Mouse (Mus musculus) hindlimb bud, embryonic 11.5 days (tissue): ENCODE data around the gene Bcar3.

Source experiments
- DNase-seq: peaks from one replicate; pipeline ENCODE4 v3.0.0-alpha.2; 2012; ENCODE audit warnings: low read depth, low spot score; ENCODE audit errors: extremely low spot score

Gene Bcar3

DNA sequence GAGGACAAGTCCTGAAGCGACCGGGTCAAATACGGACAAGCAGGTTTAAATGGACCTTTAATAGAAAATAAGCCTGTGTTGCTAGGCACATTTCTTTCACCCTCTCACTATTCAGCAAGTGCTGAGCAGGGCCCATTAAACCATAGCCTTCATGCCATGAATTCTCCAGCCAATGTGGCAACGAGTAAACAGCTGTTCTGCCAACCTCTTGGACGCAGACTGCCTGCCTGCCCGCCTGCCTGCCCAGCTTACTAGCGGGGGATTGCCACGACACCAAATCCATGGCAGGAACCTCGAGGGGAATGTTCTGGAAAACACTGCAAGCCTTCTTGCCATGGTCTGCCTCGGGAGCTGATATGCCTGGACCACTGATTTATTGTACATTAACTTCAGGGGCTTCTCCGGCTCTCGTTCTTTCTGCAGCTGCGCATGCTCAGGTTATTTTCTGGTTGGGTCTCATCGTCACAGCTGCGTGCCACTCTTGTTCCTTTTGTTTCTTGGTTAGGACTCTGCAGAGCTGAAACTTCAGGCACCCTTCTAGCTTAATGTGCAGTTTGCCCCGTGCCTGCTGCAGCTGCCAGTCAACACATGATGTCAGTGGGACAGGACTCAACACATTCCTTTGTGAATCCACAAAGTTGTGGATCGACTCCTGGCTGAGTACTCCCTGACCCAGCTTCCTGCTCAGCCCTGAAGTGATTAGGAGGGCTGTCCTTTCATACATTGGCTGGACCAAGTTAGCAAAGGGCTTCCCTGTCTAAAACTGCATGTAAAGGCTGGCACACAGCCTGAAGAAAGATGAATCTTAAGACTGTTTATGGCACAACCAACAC lies 120.0 kb downstream of the Bcar3 start:
- DNase-seq: no peak

DNA sequence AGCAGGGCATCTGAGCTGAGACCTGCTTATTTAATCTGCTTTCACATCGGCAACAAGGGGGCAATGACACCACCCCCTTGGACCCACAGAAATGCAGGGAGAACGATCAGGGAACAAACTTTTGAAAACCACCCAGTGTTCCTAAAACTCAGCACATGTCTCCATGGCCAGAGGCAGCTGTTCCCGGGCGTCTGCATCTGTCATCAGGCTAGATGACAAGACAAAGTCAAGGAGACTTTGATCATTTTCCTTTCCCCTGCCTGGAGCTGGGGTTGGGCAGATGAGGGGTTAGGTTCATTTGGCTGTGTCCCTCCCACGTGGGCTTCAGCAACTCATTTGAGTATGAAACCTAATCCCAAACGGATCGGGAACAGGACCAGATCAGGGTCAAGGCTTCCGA lies 120.9 kb downstream of the Bcar3 start:
- no peak for DNase-seq

DNA sequence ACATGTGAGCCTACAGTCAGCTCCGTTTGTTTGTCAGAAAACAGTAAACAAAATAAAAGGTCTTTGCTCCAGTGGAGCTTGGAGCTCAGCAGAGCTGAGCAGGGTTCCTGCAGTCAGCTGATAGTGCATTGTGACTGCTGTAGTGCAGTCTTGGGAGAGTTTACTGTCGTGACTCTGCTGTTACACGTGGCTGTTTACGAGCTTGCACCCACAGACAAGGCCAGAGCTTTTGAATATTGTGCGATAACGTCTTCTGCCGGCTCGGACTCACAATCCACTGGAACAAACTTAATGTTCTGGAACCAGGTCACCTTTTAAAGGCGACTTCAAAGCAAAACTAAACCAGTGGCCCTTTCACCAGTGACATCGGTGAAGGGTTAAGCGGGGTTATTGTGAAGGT lies 123.5 kb downstream of the Bcar3 start:
- no peak for DNase-seq

DNA sequence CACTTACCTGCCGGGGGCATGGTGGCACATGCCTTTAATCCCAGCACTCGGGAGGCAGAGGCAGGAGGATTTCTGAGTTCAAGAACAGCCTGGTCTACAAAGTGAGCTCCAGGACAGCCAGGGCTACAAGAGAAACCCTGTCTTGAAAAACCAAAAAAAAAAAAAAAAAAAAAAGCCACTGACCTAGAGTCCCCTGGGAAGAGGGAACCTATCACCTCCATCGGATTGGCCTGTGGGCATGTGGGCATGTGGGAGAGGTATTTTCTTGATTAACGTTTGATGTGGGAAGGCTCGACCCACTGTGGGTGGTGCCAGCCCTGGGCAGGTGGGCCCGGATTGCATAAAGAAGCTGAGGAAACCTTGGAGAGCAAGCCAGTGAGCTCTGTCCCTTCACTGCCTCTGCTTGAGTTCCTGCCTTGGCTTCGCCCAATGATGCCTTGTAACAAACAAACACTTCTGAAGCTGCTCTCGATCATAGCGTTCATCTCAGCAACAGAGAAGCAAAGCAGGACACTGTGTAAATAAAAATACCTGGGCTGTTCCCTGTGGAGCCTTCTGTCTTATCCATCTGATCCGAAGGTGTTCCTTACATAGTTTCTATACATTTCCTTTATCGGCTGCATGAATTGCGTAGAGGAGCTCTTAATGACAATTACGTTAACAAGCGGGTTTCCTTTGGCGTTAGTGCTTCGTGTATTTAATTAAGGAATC lies 124.8 kb downstream of the Bcar3 start:
- no peak for DNase-seq

DNA sequence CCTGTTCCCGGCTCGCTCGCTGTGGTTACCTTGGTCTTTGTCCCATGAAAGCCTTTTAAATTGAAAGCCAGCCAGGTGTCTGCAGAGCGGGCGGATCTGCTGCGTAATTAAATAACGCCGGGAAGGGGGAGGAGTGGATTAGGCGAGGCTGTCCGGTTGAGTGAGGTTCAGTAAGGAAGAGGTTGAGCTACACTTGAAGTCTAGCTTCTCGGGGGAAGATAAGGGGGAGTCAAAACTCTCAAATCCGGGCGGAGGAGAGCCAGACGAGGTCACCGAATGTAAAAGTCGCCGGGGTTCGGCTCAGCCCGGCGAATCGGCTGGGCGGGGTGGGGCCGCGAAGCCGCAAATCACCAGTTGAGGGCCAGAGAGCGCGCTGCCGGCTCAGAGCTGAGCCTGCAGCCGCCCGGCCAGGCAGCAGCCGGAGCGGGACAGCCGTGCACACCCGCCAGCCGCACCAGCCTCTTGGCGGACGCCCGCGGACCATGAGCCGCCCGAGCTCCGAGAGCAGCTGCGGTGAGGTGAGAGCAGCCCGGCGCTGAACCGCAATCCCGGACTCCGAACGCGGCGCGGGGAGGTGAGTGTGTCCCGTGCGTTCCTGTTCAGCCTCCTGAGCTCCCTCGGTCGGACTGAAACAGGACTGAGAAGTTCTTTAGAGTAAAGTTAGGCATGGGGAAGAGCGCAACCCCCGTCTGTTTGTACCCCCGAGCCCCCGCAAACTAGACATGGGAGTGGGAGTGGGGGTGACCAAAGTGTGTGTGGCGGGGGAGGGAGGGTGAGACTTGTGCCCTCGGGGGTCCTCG lies 125.9 kb downstream of the Bcar3 start:
- no peak for DNase-seq

DNA sequence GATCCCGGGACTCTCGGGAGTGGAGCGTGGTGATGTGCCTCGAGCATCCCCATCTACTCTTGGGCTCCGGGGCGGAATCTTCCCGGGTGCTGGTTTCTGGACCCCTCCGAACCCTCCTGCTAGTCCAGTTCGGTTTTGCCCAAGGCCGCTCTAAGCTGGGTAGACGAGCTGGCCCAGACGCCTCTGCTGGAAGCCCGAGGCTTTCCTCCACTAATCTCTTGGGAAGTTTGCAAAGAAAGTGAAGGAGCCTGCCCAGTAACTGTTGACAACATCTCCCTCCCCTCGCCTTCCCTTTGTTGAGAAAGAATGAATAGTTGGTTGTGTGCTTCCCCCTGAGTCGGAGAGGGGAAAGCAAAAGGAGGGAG lies 126.5 kb downstream of the Bcar3 start:
- DNase-seq: no peak

DNA sequence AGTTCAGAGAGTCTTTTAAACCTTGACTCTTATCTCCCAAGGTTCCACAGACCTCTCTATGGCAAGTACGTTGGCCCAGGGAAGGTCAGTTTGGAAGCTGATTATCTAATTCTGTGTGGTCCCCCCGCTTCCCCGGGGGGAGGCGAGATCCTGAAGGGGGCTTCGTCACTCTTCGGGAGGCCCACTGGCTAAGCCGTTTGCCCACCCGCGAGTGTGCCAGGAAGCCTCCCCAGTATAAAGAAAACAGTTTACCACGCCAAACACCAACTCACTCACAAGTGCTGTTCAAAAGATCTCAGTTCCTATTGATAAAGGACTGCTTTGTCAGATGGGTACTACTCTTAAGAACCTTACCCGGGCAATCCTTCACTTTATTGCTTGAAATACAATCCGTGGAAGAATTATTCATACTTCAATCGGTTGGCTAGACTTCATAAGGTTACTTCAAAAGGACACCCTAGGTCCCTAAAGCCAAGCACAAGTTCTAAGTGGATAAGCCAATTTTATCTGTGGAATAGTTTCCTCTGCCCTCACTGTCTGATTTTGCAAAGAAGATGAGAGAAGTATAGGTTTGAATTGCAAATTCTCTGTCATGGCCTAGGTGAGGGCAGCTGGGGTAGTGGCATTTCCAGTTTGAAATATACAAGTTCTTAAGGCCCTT lies 127.2 kb downstream of the Bcar3 start:
- no peak for DNase-seq

DNA sequence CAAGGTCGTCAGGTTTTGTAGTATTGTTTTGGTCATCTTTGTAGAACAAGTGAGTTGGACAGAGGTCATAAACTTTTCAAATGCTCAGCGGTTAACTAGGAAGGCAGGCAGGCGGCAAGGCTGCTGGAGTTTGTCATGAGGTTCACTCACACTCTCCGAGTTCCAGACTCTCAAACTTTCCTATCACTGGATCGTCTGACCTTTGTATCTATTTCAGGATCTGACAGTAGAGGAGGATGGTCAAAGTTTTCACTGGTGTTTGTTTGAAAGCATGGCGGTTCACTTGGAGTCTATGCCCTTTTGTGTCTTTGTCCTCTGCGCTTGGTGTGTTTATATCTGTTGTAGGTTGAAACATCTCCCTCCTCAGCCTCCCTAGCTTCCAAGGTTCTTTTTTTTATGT lies 127.9 kb downstream of the Bcar3 start:
- DNase-seq: no peak

DNA sequence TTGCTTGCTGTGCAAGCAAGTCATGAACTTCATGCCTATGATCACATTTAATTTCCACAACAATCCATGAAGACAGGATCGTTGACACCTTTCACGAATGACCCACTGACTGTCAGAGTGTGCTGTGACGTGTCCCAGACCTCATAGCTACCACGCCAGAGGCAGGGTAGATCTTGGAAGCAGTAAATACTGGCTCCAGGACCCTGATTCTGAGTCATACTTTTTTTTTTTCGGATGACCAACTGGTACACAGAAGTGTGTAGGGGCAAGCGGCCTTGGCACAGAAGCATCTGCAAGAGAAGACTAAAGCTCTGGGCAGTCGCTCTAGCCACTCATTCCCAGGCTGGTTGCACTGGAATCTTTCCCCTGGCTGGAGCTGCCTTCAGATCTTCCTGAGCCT lies 128.3 kb downstream of the Bcar3 start:
- no peak for DNase-seq

DNA sequence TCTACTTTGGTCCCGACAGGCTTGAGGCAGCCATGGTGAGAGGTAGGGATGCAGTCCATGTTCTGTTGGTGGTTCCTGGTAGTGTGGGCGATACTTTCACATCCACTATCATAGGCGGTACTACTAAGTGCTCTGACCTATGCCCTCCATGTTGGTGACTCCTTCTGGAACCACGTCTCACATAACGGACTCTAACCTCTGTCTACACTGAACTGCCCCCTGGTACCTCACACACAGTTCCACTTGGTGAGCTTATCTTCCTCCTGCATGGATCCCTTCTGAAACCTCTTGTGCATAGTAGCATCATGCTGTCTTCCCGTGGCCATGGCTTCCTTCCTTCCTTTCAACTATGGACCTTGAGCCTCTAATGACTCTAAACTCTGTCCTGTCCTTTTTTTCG lies 129.7 kb downstream of the Bcar3 start:
- no peak for DNase-seq

DNA sequence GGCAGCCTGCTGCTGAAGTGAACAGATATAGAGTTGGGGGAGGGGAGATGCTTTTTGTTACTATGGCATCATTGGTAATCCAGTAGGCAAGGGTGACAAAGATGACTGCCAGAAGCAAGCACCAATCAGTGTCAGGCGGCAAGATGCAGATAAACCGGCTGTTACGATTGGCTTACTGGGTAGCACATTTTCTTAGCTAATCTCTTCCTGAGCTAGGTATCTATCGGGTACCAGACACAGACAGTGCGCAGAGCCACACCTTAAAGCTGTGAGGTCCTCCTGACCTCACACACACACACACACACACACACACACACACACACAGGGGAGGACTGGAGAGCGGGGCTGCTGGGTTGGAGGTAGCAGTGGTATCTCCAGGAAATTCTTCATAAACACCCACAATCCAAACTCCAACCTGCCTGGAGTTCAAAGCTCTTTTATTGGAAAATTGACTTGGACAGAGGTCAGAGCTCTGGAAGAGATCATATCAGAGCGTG lies 134.4 kb downstream of the Bcar3 start:
- no peak for DNase-seq

DNA sequence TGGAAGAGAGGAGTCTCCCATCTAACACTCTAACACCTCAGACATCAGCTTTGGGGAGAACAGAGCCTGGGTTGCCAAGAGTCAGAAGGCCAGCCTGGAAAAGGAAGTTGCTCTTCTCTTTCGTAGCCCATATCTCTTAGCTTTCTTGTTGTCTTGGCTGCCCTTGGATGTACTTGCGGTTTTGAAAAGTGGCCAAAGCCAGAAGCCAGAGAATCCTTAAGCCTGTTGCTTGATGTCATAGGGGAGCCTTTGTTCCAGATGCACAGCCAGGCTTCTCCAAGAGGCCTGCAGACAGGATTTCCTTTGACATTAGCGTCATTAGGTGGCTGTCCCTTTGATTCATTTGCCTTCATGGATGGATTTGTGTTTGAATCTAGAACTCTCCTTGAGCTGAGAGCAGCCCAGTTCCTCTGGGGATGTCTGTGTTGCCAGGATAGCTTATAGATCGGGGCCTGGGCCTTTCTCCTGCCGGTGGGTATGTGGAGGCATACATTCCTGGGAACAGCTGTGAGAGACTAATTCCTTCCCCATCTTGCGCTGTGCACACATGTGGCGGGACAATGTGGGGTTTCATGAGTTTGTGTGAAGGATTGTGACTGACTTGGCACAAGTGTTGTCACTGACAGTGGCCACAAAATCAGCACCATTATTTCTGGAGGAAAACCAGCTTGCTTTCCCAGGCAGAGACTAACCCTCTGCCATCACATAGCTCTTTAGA lies 137.0 kb downstream of the Bcar3 start:
- DNase-seq: no peak

DNA sequence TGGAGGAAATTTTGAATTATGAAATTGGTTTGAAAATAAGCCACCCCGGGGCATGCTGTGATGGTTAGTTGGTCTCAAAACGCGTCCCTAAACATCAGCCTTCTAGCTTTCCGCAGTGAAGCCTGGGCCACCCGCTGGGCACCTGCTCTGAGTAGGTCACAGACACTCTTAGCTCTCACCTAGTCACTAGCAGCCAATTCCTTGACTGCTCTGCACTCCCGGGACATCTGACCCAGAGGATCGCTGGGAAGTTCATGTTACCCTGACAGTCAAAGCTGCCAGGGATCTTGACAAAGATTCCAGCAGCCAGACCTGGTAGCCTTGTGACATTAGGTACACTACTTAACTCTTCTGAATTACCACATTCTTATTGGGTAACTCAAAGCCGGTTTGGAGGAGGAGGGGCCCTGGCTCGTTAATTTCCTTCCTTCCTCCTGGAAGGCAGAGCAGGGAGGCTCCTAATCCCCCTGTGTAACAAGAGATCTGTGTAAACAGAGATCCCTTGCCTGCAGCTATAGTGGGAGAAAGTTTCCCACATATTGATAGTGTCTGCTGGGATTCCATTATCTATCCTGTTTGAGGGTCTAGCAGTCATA lies 139.0 kb downstream of the Bcar3 start:
- DNase-seq: no peak

DNA sequence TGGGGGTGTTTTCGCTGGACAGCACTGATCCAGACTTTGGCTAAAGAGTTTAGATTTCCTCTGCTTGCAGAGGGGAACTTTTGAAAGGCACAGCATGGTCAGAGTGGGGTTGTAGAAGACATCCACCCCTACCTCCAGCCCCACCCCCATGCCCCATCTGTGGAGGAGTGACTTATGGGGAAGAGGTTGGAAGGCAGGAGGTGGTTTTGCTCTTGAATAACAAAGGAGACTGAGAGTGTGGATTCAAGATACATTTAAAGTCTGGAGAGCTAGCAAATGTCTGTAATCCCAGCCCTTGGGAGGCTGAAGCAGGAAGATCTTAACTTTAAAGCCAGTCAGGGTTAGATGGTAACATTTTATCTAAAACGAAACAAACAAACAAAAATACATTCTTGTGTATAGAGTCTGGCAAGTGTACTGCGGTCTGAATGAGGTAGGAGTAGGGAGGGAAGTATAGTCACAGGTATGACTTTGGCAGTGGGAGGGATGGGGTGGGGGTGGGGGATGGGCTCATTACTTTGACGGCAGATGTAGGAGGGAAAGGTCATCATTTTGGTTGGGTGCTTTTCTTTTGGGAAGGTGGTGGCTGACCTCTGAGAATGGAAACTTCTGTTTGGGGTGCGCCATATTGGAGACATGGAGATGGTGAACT lies 140.2 kb downstream of the Bcar3 start:
- no peak for DNase-seq

DNA sequence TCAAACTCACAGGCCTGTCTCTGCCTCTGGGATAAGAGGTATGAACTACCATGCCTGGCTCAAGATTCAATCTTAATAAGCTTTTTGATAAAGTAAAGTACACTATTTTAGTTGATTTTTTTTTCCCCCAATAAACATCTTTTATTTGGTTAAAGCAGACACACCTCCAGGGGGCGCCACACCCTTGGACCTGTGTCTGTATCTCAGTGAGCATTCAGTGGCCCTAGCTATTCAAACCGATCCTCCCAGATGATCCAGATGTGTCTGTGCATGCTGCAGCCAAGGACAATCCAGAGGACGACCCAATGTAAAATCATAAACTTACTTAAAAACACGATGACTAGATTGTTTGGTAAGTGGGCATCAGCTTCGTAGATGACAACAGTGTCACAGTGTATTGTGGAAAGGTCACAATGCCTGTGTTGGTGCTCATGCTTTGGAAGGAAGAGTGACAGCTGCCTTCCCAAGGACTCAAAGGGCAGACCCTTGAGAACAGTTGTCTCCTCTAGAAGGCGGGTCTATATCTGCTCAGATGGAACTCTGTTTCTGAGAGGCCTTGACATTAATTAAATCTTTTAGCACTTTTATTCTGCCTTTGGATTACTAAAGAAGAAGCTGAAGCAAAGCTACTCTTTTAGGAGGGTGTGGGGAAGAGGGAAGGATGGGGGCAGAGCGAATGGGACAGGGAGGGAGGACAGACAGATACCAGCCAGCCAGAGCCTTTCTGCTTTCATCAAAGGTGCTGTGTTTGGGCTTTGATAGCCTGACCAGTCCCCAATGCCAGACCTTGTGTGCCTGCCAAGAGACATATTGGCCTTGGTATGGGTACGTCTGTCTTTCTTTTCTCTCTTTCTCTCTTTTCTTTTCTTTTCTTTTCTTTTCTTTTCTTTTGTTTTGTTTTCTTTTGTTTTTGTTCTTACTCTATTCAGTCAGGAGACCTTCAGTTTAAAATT lies 141.3 kb downstream of the Bcar3 start:
- no peak for DNase-seq

DNA sequence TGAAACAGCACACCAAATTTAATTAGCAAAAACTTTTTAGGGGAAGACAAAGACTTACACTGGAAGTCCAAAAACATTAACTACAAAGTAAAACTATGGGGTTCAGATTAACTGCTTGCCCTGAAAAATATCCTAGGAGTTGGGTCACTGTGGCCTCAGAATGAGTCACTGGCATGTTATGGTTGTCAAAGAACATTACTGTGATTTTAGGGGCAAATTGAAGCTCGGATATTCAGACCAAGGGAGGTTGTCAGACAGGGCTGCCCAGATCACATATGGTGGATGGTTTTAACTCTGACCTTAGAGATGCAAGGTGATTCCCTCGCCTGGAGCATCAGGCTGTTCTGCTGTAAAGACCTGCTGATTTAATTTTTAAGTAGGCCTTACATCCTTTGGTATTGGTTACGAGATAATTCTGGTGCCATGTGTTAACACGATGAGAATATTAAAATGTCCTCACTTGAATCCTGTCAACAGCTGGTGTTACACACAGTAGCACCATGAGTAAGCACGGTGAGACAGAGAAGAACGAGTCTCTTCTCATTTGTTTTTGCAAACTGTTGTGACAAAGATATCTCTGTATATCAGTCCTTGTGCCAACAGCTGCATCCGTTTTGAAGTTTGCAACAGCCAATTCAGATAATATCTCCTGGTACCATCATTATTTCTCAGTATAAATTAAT lies 144.3 kb downstream of the Bcar3 start:
- DNase-seq: no peak

DNA sequence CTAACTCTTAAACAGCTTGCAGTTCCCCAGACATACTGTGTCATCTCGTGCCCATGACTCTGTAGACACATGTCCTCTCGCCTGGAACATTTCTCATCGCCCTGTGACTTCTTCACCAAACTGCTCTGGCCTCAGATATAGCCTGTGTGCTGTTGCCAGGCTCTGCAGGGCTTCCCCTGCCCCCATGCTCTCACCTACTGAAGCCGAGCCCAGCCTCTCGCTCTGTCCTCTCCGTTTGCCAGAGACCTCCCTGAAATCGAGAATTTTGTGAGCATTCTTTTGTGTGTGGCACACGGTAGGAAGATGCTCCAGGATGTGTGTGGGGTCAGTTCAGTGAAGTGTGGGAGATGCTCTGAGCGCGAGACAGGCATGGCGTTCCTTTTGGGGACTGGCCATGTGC lies 151.8 kb downstream of the Bcar3 start:
- DNase-seq: no peak

DNA sequence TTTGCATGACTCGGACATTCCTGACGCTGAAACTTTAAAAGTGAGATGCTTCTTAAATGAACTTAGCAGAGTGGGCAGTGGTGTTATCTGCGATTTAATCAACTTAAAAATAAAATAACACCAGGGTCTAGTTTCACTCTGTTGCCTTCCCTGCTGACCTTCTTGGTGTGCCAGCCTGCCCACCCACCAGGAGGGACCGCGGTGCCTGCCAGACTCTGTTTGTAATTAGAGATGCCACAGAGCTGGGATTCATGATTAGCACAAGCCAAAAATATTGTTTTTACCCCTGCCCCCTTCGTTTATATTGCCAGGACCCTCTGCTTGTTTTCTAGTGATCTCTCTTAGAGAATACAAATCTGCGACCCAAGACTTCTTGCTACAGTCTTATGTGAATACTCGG lies 152.7 kb downstream of the Bcar3 start:
- DNase-seq: no peak
